Mouse (Mus musculus): Measurements from ENCODE around the gene Gpr4. TPM values are rescaled to one million over a fixed set of nuclear protein-coding genes. Genes with fewer than 3 reads are reported as not detected.

Gene Gpr4
- total and polyA plus RNA-seq, 3 experiments, result 0.15 to 0.19 TPM; not detected in 1

DNA sequence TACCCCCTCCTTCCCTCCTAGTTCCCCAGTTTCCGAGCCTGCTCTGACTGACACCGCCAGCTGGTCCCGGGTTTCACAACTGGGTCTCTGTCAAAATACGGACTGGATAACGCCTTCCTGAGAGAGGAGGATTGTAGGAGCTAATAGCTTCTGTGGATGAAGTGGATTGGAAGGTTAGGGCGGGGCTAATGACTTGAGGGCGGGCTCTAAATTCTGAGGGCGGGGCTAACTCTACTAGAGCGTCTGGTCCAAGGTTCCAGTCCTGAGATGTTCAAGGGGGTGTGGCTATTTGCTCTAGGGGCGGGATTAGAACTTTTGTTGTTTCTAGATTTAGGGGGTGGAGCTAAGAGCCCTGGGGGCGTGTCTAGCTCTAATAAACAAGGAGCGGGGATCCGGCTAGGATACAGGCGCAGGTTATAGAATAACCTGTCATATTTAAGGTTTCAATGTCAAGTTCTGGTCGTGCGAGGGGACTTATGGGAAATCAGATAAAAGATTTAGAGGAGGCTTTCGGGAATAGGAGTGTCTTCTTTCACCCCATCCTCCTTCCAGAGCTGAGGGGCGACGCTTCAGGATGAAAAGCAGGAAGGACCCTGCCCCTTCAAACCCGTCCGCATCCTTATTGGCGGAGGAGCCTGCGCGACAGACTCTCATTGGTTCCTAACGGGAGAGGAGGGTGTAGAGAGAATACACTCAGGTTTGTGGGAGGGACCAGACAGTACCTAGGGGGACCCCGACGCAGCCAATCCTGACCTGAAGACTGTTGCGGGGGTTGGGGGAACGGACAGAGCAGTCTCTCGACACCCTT lies 36.4 kb upstream of the Gpr4 start, which contains the start of gene Eml2:
Eml2 (plus strand) TSS at position 714 of the 808 bp plus-strand sequence.
- TF ChIP-seq ZMIZ1 (IDR thresholded peaks at IDR 0.05; ENCODE audit: low read depth, low read length) (no peak), TBP (IDR thresholded peaks at IDR 0.05; ENCODE audit: low read depth, low read length) (no peak), CHD2 (IDR thresholded peaks at IDR 0.05; ENCODE audit: low read length) (no peak), ELF1 (IDR thresholded peaks at IDR 0.05; ENCODE audit: low read depth, low read length) (no peak), NRF1 (IDR thresholded peaks at IDR 0.05; ENCODE audit: insufficient read depth, low read depth, low read length, poor library complexity, severe bottlenecking) (no peak), TAL1 (IDR thresholded peaks at IDR 0.05; ENCODE audit: low read length) (no peak)
- Histone ChIP-seq H3K4me3 (ENCODE audit: control insufficient read depth in 1 of 2, insufficient read depth in 1 of 2, low read depth in 2 of 2, low read length in 2 of 2) (no peak within 1 kb of the TSS), H3K4me1 (ENCODE audit: control insufficient read depth in 1 of 2, insufficient read depth in 2 of 2, low read length in 2 of 2) (peaks cover 9 to 20% of the 10 kb centered on the region in 2 experiments), H3K27me3 (ENCODE audit: control insufficient read depth in 1 of 2, insufficient read depth in 2 of 2, low read length in 2 of 2) (no peaks in the 10 kb centered on the region), H3K27ac (ENCODE audit: control insufficient read depth, low read depth, low read length) (no peak within 1 kb of the TSS), H3K79me2 (ENCODE audit: control insufficient read depth, insufficient read depth, low read length, poor library complexity) (no peaks in the 10 kb centered on the region), H3K9me3 (replicated peaks; ENCODE audit: insufficient read depth, low read length) (no peaks in the 10 kb centered on the region), H3K9ac (ENCODE audit: control insufficient read depth, low read depth, low read length, poor library complexity, severe bottlenecking) (no peak within 1 kb of the TSS), H3K36me3 (ENCODE audit: control insufficient read depth in 1 of 2, insufficient read depth in 2 of 2, low read length in 2 of 2) (peaks cover 0 to 6% of the 10 kb centered on the region in 2 experiments; a peak in 2 of 4 replicates)
- peak; percentile 59 for DNase-seq (ENCODE audit: low read depth, low spot score)

DNA sequence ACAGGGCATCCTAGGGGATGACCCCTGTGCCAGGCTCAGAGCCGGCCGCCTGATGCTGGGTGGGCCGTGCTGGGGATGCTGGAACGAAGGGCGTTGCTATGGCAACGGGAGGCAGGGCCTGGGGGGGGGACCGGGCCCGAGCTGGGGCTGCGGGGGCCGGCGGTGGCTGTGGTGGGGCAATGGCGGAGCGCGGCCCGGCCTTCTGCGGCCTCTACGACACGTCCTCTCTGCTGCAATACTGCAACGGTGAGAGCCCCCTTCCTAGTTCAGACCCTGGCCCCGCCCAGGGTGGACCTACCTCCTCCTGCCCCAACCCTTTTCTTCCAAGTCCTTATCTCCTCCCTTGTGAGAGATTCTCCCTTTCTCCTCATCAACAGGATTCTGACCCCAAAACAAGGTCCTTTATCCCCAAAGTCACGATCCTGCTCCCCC lies 35.8 kb upstream of the Gpr4 start:
- no peak overlapping the region for H3K9ac ChIP-seq (ENCODE audit: control insufficient read depth, low read depth, low read length, poor library complexity, severe bottlenecking)
- H3K36me3 ChIP-seq (ENCODE audit: control insufficient read depth in 1 of 2, insufficient read depth in 2 of 2, low read length in 2 of 2), result peaks cover 0 to 6% of the 10 kb centered on the region in 2 experiments; a peak in 2 of 4 replicates
- no peaks in the 10 kb centered on the region for H3K9me3 ChIP-seq (replicated peaks; ENCODE audit: insufficient read depth, low read length)
- peaks cover 9 to 20% of the 10 kb centered on the region in 2 experiments for H3K4me1 ChIP-seq (ENCODE audit: control insufficient read depth in 1 of 2, insufficient read depth in 2 of 2, low read length in 2 of 2)
- H3K79me2 ChIP-seq (ENCODE audit: control insufficient read depth, insufficient read depth, low read length, poor library complexity), result no peaks in the 10 kb centered on the region
- no peaks in the 10 kb centered on the region for H3K27me3 ChIP-seq (ENCODE audit: control insufficient read depth in 1 of 2, insufficient read depth in 2 of 2, low read length in 2 of 2)
- H3K4me3 ChIP-seq (ENCODE audit: control insufficient read depth in 1 of 2, insufficient read depth in 1 of 2, low read depth in 2 of 2, low read length in 2 of 2), result no peak overlapping the region
- H3K27ac ChIP-seq (ENCODE audit: control insufficient read depth, low read depth, low read length), result no peak overlapping the region
- DNase-seq (ENCODE audit: low read depth, low spot score), result no peak
- TF ChIP-seq ZMIZ1 (IDR thresholded peaks at IDR 0.05; ENCODE audit: low read depth, low read length) (no peak), GATA1 (IDR thresholded peaks at IDR 0.05; ENCODE audit: low read depth, low read length) (no peak), CHD2 (IDR thresholded peaks at IDR 0.05; ENCODE audit: low read length) (no peak)

DNA sequence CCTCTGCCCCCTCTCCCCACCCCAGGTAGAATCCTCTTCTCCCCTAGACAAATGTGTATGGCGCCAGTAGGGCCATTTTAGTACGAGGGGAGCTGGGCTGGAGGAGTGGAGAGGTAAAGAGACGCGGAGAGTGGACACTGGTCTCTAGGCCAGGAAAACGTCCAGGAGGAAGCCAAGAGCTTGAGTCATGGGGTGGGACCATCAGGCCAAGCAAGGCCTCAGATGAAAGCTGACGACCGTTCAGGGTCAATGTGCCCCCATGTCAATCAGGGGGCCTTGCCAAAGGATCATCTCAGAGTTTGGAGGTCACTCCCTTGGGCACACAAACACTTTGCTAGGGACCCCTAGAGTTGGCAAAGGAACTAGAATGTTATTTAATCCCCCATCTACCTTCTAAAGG lies 35.1 kb upstream of the Gpr4 start:
- no peak overlapping the region for H3K27ac ChIP-seq (ENCODE audit: control insufficient read depth, low read depth, low read length)
- no peak overlapping the region for H3K9ac ChIP-seq (ENCODE audit: control insufficient read depth, low read depth, low read length, poor library complexity, severe bottlenecking)
- no peaks in the 10 kb centered on the region for H3K27me3 ChIP-seq (ENCODE audit: control insufficient read depth in 1 of 2, insufficient read depth in 2 of 2, low read length in 2 of 2)
- no peaks in the 10 kb centered on the region for H3K79me2 ChIP-seq (ENCODE audit: control insufficient read depth, insufficient read depth, low read length, poor library complexity)
- DNase-seq (ENCODE audit: low read depth, low spot score), result no peak
- no peak overlapping the region for H3K4me3 ChIP-seq (ENCODE audit: control insufficient read depth in 1 of 2, insufficient read depth in 1 of 2, low read depth in 2 of 2, low read length in 2 of 2)
- TF ChIP-seq TBP (IDR thresholded peaks at IDR 0.05; ENCODE audit: low read depth, low read length) (no peak), ZC3H11A (IDR thresholded peaks at IDR 0.05; ENCODE audit: low read depth, low read length) (no peak), ELF1 (IDR thresholded peaks at IDR 0.05; ENCODE audit: low read depth, low read length) (no peak), ZMIZ1 (IDR thresholded peaks at IDR 0.05; ENCODE audit: low read depth, low read length) (no peak), USF1 (IDR thresholded peaks at IDR 0.05; ENCODE audit: low read depth, low read length) (no peak)
- peaks cover 9 to 21% of the 10 kb centered on the region in 2 experiments for H3K4me1 ChIP-seq (ENCODE audit: control insufficient read depth in 1 of 2, insufficient read depth in 2 of 2, low read length in 2 of 2)
- H3K9me3 ChIP-seq (replicated peaks; ENCODE audit: insufficient read depth, low read length), result no peaks in the 10 kb centered on the region
- H3K36me3 ChIP-seq (ENCODE audit: control insufficient read depth in 1 of 2, insufficient read depth in 2 of 2, low read length in 2 of 2), result peaks cover 0 to 6% of the 10 kb centered on the region in 2 experiments; a peak in 2 of 4 replicates
